Mouse (Mus musculus): Measurements from ENCODE around the gene Trim25.
"Not testable (repeated sequence)": the region's sequence is repeated elsewhere in the genome, so short reads cannot be mapped to it uniquely, and the experiment has no call there.

Gene Trim25

GRCm38 (mm10) chr11:88994492-88994891 lies 4.7 kb upstream of the Trim25 start:
- no peak for DNase-seq (ENCODE audit: low spot score in 2 of 2)

GRCm38 (mm10) chr11:88995616-88996015 lies 3.6 kb upstream of the Trim25 start:
- DNase-seq (ENCODE audit: low spot score in 2 of 2) = no peak

DNA sequence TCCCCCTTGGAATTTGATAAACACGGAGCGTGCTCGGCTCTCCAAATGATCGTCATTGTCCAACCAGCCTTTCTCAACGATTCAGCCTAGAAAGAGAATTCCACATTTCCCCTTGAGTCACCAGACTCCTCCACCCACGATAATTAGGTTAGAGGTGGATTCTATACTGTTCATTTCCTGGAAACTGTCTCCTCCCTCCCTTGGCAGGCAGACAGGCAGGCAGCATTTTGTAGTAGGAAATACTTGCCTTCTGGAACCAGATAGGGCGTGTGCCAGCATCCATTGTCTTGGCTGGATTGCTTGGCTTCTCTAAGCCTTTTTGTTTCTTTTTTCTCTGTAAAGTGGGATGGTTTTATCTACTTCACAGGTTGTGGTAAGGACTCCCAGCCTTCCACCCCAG lies 2.7 kb upstream of the Trim25 start:
- no peak for DNase-seq (ENCODE audit: low spot score in 2 of 2)

- not testable (repeated sequence) for DNase-seq (ENCODE audit: low spot score in 2 of 2)
Observed at GRCm38 (mm10) chr11:88997343-88997742, 1.8 kb upstream of the Trim25 start.

DNA sequence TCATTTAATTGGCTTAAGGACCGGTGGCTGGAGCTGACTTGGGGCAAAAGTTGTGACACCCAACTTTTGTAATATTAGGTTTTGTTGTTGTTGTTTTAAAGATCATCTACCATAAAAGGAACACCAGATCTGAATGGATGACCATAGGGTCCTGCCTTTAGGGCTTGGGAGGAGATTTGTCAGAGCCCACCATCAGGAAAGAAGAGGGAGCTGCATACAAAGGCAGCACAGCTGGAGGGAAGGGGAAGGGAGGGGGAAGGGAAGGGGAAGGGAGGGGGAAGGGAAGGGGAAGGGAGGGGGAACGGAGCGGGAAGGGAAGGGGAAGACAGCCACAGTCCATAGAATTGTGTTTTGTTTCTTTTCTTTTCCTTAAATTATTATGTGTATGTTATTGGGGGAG lies 770 bp upstream of the Trim25 start:
- DNase-seq (ENCODE audit: low spot score in 2 of 2) = no peak

GRCm38 (mm10) chr11:88999723-89000526 lies 749 bp downstream of the Trim25 start:
- no peak for DNase-seq (ENCODE audit: low spot score in 2 of 2)

DNA sequence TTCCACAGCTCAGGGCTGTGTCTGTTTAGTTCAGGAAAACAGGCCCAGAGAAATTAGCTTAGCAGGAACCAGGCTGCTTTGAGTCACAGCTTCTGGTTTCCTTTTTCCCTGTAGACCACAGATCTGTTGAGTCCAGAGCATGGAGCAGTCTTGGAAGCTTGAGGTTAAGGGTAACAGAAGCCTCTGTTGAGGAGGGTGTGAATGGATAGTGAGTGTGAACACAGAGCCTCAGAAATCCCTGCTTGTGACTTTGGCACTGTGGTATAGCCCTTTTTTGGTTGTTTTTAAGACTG lies 1.3 kb downstream of the Trim25 start:
- no peak for DNase-seq (ENCODE audit: low spot score in 2 of 2)

DNA sequence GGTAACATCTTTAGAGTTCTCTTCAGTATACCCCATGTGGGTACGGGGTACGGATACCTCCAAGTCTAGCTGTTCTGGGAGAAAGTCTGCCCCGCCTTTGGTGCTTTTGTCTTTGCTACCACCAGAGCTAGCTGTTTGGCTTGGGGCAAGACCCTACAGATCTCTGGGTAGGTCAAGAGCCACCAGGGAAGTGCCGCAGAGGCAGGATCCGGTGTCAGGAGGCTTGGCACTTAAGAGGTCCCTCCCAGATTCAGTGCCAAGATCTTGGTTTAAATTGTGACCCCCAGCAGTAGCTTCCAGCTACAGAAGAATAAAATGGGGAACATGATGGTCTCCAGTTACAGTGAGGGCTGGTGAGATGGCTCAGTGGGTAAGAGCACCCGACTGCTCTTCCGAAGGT lies 2.4 kb downstream of the Trim25 start:
- no peak for DNase-seq (ENCODE audit: low spot score in 2 of 2)

- no peak for DNase-seq (ENCODE audit: low spot score in 2 of 2)
Observed at GRCm38 (mm10) chr11:89002068-89002467, 2.9 kb downstream of the Trim25 start.

DNA sequence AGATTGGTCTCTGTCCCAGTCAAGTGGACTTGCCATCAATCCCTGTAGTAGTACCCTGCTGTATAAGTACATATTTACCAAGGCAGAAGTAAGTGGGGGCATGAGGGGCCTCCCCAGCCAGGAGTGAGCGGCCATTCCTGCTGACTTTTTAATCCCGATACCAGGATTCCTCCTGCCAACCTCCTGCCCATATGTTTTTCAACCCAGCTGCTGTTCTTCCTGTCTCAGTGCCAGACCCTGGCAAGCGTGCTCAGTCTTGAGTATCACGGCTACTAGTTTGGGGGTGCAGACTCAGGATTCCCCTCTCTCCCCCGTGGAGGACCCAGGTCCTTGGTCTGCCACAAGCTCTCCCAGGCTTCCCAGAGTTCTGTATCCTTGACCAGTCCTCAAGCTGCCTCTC lies 3.4 kb downstream of the Trim25 start:
- no peak for DNase-seq (ENCODE audit: low spot score in 2 of 2)

GRCm38 (mm10) chr11:89003078-89003477 lies 3.9 kb downstream of the Trim25 start:
- DNase-seq (ENCODE audit: low spot score in 2 of 2) = no peak

DNA sequence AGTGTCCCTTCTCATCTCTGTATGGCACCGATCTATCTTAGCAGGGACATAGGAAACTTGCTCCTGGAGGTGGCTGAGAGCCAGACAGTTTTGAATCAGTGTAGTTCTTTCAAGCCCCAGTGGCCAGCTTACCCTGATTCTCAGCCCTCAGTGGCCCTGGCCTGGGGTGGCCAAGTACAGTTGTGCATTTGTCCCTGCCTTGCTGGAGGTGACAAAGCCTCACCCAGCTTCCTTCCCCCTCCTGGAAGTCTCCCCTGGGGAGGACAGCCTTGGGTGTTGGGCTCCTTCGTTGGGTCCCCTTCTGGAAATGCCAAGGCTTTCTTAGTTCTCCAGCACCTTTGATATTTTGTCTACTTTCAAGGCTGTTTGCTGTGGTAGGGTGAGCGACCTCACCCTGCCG lies 4.5 kb downstream of the Trim25 start:
- DNase-seq (ENCODE audit: low spot score in 2 of 2) = no peak

DNA sequence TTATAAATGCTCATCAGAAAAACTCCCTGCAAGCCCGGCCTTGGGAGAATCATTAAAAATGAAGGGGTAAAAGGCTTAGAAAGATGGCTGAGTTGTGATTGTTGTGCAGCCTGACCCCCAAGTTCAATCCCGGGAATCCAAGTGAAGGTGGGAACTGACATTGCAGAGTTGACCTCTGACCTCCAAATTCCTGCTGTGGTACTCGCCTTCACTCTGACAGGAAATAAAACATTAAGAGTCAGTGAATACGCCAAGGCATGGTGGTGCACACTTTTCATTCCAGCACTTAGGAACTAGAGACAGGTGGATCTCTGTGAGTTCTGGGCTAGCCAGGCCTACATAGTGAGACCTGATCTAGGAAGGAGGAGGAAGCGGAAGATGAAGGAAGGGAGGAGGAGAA lies 6.3 kb downstream of the Trim25 start:
- DNase-seq (ENCODE audit: low spot score in 2 of 2) = no peak

- DNase-seq (ENCODE audit: low spot score in 2 of 2) = no peak
Observed at GRCm38 (mm10) chr11:89006404-89006803, 7.2 kb downstream of the Trim25 start.

DNA sequence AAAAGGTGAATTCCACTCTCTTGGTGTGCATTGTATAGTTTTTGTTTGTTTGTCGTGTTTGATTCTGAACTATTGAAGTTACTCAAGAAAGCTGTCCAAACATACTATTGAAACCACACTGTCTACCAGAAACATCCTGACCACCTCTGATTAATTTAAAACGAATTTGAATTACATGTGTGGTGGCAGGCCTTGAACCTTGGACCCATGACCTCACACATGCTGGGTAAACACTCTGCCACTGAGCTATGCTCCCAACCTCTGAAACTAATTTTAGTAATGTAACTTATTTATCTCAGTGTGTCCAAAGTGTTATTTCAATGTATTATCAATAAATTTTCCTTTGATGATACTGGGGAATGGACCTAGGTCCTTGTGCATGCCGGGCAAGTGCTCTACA lies 8.4 kb downstream of the Trim25 start:
- DNase-seq (ENCODE audit: low spot score in 2 of 2) = no peak

GRCm38 (mm10) chr11:89009066-89009465 lies 9.9 kb downstream of the Trim25 start:
- no peak for DNase-seq (ENCODE audit: low spot score in 2 of 2)

GRCm38 (mm10) chr11:89009496-89009895 lies 10.3 kb downstream of the Trim25 start:
- DNase-seq (ENCODE audit: low spot score in 2 of 2) = no peak

GRCm38 (mm10) chr11:89012241-89012640 lies 13.1 kb downstream of the Trim25 start:
- no peak for DNase-seq (ENCODE audit: low spot score in 2 of 2)

- no peak for DNase-seq (ENCODE audit: low spot score in 2 of 2)
Observed at GRCm38 (mm10) chr11:89017514-89018182, 18.5 kb downstream of the Trim25 start.

- no peak for DNase-seq (ENCODE audit: low spot score in 2 of 2)
Observed at GRCm38 (mm10) chr11:89020681-89021305, 21.6 kb downstream of the Trim25 start.

DNA sequence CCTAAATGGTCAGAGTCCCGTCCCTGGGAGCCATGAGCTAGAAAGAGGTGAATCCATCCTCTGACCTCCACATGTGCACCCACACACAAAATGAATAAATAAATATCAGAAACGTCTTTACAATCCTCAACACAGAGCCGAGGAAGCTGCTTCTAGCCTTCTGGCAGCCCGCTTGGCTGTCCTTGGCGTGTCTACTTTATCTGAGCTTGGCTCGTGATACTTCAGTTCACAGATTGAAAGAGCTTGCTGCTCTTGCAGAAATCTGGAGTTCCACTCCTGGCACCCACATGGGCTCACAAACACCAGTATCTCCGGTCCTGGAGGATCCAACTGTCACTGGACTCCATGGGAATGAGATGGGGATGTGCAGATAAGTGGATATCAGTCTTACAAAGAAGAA lies 22.5 kb downstream of the Trim25 start:
- DNase-seq (ENCODE audit: low spot score in 2 of 2) = no peak

- DNase-seq (ENCODE audit: low spot score in 2 of 2) = no peak
Observed at GRCm38 (mm10) chr11:89022120-89022731, 23.1 kb downstream of the Trim25 start.

GRCm38 (mm10) chr11:89023477-89023876 lies 24.3 kb downstream of the Trim25 start:
- DNase-seq (ENCODE audit: low spot score in 2 of 2) = no peak

Measured in thymus, postnatal 10 days (tissue).